Mouse (Mus musculus) ovary, postnatal 10 days (tissue): ENCODE data around the gene Mfsd2b.

Source experiments
- DNase-seq: peaks from one replicate; pipeline ENCODE4 v3.0.0; 2022; ENCODE audit warnings: low spot score

The Mfsd2b gene

GRCm38 (mm10) chr12:4813636-4814035, 60.5 kb downstream of the Mfsd2b start:
- DNase-seq = no peak
